Mouse (Mus musculus) stomach, embryonic 14.5 days (tissue): ENCODE data around the gene Arih2. TPM values are rescaled to one million over a fixed set of nuclear protein-coding genes. Genes with fewer than 3 reads are reported as not detected.
"Not testable (repeated sequence)": the region's sequence is repeated elsewhere in the genome, so short reads cannot be mapped to it uniquely, and the experiment has no call there.

ENCODE experiments used
- ATAC-seq: fragments of 200-750 bp; cut with Nextera tagmentation; 2 replicates; pipeline ENCODE4 v1.8.0; 2017; ENCODE audit warnings: low read depth, moderate TSS enrichment; ENCODE audit not compliant: insufficient number of reproducible peaks, insufficient read depth, low FRiP score
- H3K27ac ChIP-seq: fragments of 300-500 bp; sonication (generic); 2 replicates; pipeline ENCODE4 v1.5.1; 2014; ENCODE audit warnings: mild to moderate bottlenecking, low read length, moderate library complexity, mixed read lengths
- H3K27me3 ChIP-seq: fragments of 300-500 bp; sonication (generic); 2 replicates; pipeline ENCODE4 v1.6.1; 2014; ENCODE audit warnings: low read length, control low read depth, mixed read lengths; ENCODE audit not compliant: control insufficient read depth, insufficient read depth
- H3K36me3 ChIP-seq: fragments of 300-500 bp; sonication (generic); 2 replicates; pipeline ENCODE4 v1.6.1; 2014; ENCODE audit warnings: mild to moderate bottlenecking, control low read depth, low read length, moderate library complexity, mixed read lengths; ENCODE audit not compliant: control insufficient read depth, insufficient read depth
- H3K4me1 ChIP-seq: fragments of 300-500 bp; sonication (generic); 2 replicates; pipeline ENCODE4 v1.6.1; 2014; ENCODE audit warnings: low read length, control low read depth, mixed read lengths; ENCODE audit not compliant: control insufficient read depth, insufficient read depth
- H3K4me2 ChIP-seq: fragments of 300-500 bp; sonication (generic); replicated peaks from 2 replicates; pipeline ENCODE4 v1.6.1; 2014; ENCODE audit warnings: low read depth, low read length, control low read depth
- H3K4me3 ChIP-seq: fragments of 300-500 bp; sonication (generic); 2 replicates; pipeline ENCODE4 v1.5.1; 2014; ENCODE audit warnings: low read depth, low read length, control low read depth
- H3K9ac ChIP-seq: fragments of 300-500 bp; sonication (generic); replicated peaks from 2 replicates; pipeline ENCODE4 v1.6.1; 2014; ENCODE audit warnings: low read depth, mild to moderate bottlenecking, control low read depth, low read length, moderate library complexity, mixed read lengths
- H3K9me3 ChIP-seq: fragments of 300-500 bp; sonication (generic); 2 replicates; pipeline ENCODE4 v1.6.1; 2016; ENCODE audit warnings: low read depth, low read length, control low read depth; ENCODE audit not compliant: control insufficient read depth
- WGBS: fragments of 180-500 bp; shearing (Covaris S2); extraction: QIAGEN DNeasy Blood & Tissue Kit; methylation state at CpG from one replicate; pipeline ENCODE4 v1.1.7; 2014; 5-methylcytosine and 5-hydroxymethylcytosine counted together
- polyA plus RNA-seq: library from polyadenylated mRNA; unstranded; fragments of >200 nt; fragmentation: Nextera tagmentation; extraction: Ambion mirVana; gene quantifications from 2 replicates; pipeline ENCODE4 v1.2.1, GENCODE M21; 2014

Gene Arih2
- polyA plus RNA-seq, 1 experiment from 2014 or later = 36.2 TPM

DNA sequence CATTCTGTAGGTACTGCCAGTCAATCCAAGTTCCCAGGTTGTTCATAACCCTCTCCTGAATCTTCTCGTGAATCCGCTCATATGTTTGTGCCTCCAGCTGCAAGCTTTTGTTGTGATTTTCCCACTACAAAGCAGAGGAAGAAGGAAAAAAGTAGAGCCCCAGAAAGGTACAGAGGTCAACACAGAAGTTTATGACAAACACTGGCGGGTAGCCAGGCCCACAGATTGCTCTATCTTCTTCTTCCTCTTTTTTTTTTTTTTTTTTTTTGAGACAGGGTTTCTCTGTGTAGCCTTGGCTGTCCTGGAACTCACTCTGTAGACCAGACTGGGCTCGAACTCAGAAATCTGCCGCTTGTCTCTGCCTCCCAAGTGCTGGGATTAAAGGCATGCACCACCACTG is 41.3 kb downstream of the Arih2 start:
- 83% methylated on average over 5 of the region's 5 CpGs for WGBS
- peaks cover 79% of the 10 kb centered on the region for H3K36me3 ChIP-seq
- not testable (repeated sequence) for H3K27ac ChIP-seq, H3K9ac ChIP-seq, H3K27me3 ChIP-seq, H3K9me3 ChIP-seq, ATAC-seq, H3K4me2 ChIP-seq, H3K4me1 ChIP-seq, H3K4me3 ChIP-seq

DNA sequence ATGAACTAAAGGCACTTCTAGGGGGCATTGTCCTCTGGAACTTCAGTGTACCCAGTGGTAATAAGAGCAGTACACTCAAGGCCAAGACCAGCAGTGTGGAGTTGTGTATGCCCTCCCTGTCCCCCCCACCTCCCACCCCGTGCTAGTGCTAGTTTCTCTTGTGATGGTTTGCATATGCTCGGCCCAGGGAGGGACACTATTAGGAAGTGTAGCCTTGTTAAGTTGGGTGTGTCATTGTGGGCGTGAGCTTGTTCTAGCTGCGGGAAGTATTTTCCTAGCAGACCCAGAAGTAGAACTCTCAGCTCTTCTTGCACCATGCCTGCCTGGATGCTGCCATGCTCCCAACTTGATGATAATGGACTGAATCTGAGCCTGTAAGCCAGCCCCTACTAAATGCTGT is 47.2 kb downstream of the Arih2 start:
- Histone ChIP-seq H3K36me3 (peaks cover 33% of the 10 kb centered on the region), H3K9me3 (no peaks in the 10 kb centered on the region), H3K4me1 (no peaks in the 10 kb centered on the region), H3K9ac (no peak overlapping the region), H3K27me3 (no peaks in the 10 kb centered on the region), H3K4me3 (no peak overlapping the region), H3K27ac (no peak overlapping the region), H3K4me2 (no peak overlapping the region)
- ATAC-seq = no peak
- 67% methylated on average over 4 of the region's 4 CpGs for WGBS

DNA sequence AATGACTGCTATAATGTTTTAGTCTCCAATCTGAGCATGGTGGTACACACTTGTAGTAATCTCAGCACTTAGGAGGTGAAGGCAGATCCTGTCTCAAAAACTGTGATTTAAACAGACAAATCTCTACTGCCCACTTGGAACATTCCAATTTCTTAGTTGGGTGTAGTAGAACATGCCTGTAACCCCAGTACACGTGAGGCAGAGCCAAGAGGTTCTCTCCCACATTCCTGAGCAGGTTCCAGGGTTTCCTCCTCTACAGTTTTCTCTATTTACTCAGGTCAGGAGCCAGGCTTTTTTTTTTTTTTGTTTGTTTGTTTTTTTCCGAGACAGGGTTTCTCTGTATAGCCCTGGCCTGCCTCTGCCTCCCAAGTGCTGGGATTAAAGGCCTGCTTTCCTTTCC is 49.2 kb downstream of the Arih2 start:
- Histone ChIP-seq H3K27me3 (no peaks in the 10 kb centered on the region), H3K9ac (no peak overlapping the region), H3K4me2 (no peak overlapping the region), H3K4me3 (no peak overlapping the region), H3K27ac (no peak overlapping the region), H3K36me3 (peaks cover 17% of the 10 kb centered on the region), H3K9me3 (no peaks in the 10 kb centered on the region), H3K4me1 (no peaks in the 10 kb centered on the region)
- no peak for ATAC-seq
- 38% methylated on average over 2 of the region's 2 CpGs for WGBS

DNA sequence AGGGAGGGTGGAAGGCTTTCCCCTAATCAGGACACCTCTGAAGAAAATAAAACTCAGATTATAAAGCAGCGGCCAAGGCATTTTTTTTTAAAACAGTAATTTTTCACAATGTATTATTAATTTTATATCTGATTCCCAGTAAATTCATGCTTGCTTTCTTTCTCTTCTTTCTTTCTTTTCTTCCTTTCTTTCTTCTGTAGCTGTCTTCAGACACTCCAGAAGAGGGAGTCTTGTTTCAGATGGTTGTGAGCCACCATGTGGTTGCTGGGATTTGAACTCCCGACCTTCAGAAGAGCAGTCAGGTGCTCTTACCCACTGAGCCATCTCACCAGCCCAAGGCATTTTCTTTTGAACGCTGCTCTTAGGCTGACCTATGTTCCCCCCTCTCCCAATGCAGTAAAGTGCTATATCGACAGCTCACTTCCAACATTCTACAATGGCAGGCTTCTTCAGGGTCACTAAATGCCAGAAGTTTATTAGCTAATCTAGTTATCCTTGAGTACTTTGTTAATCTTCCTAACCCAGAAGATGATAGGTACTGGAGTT is 50.1 kb downstream of the Arih2 start:
- WGBS = 79% methylated on average over 4 of the region's 4 CpGs
- no peaks in the 10 kb centered on the region for H3K27me3 ChIP-seq
- H3K36me3 ChIP-seq = peaks cover 12% of the 10 kb centered on the region
- no peak for ATAC-seq
- no peak overlapping the region for H3K9ac ChIP-seq
- no peak overlapping the region for H3K27ac ChIP-seq
- no peaks in the 10 kb centered on the region for H3K4me1 ChIP-seq
- no peak overlapping the region for H3K4me3 ChIP-seq
- H3K9me3 ChIP-seq = no peaks in the 10 kb centered on the region
- no peak overlapping the region for H3K4me2 ChIP-seq

DNA sequence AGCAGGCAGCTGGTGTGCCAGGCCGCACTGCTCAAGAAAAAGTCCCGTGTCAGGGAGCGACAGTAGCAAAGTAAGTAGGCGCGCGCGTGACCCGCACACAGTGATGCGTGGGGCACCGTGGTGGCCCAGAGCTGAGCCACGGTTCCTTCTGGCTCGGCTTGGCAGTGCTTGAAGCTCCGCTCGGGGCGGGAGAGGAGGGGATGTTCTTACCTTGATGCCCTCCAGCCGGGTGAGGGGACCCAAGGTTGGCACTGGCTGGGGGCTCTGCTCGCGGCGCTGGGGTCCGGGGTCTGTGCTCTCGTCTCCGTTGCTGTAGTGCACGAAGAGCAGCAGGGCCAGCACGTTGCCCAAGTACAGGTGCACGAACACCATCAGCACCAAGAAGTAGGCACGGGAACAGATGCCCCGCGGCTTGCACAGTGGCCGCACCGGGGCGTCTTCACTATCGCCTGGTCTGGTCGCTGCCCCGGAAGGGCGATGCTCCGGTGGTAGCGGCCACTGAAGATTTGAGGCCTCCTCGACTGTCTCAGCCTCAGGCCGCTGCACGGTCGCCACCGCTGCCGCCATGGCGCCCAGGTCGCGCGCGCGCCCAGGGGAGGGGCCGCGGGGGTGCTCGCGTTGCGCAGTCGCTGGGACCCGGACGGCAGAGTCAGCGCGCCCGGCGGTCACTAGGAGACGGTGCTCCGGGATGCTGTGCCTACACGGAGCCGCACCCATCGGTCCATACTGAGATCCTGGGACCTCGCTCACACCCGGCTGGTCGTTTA is 52.0 kb downstream of the Arih2 start, which contains the start of gene P4htm:
Gene P4htm, minus strand, starts transcription at position 670 of the 767 bp plus-strand sequence.
- WGBS = 3% methylated on average over 69 of the region's 69 CpGs
- peak; percentile 86; the same call in 1 of the 2 replicates for ATAC-seq
- Histone ChIP-seq H3K27ac (no peak within 1 kb of the TSS), H3K4me3 (peak within 1 kb of the TSS; percentile 60), H3K4me1 (no peaks in the 10 kb centered on the region), H3K27me3 (no peaks in the 10 kb centered on the region), H3K4me2 (peak within 1 kb of the TSS; percentile 87), H3K36me3 (no peaks in the 10 kb centered on the region), H3K9ac (peak within 1 kb of the TSS; percentile 45; the same call in 1 of the 2 replicates), H3K9me3 (no peaks in the 10 kb centered on the region)

DNA sequence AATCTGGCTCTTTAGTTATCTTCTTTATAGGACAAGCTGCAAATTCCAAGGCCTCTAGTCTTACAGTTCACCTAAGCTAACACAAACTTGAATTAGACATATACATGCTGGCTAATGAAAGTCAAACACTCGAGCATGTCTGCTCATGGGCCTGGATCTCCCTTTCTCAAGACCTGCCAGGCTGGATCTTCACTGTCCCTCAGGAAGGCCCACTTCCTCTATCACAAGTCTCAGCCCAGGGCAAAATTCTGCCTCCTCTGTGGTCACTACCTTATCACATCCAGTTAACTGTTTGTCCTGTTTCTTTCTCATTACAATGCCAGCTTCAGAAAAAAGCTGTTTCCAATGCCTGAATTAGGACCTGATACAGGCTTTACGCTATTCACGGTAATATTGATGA is 54.8 kb downstream of the Arih2 start:
- no peaks in the 10 kb centered on the region for H3K27me3 ChIP-seq
- H3K4me3 ChIP-seq = no peak overlapping the region
- H3K9me3 ChIP-seq = no peaks in the 10 kb centered on the region
- WGBS = 79% methylated on average over 3 of the region's 3 CpGs
- H3K4me2 ChIP-seq = no peak overlapping the region
- H3K4me1 ChIP-seq = no peaks in the 10 kb centered on the region
- no peak overlapping the region for H3K9ac ChIP-seq
- H3K27ac ChIP-seq = no peak overlapping the region
- no peak for ATAC-seq
- no peaks in the 10 kb centered on the region for H3K36me3 ChIP-seq

DNA sequence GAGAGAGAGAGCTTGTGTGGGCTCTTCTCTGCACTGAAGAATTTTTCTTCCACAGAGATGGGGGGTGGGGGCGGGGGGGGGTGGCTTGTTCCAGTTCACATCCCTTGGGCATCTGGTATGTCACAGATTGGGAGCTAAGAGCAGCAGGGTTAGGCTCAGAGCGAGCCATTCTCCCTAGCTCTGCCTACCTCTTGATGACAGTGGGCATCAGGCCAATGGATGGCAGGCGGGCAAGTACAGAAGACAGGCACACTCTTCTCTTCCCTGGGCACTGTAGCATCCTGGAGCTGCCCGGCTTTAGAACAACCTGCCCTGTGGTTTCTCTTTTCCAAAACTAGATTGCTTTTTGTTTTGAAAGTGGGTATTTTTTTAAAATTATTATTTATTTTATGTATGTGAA is 57.7 kb downstream of the Arih2 start:
- H3K4me2 ChIP-seq = no peak overlapping the region
- H3K36me3 ChIP-seq = no peaks in the 10 kb centered on the region
- WGBS = 88% methylated on average over 4 of the region's 4 CpGs
- no peak for ATAC-seq
- no peak overlapping the region for H3K4me3 ChIP-seq
- H3K9ac ChIP-seq = no peak overlapping the region
- no peaks in the 10 kb centered on the region for H3K27me3 ChIP-seq
- H3K4me1 ChIP-seq = peaks cover 22% of the 10 kb centered on the region
- H3K27ac ChIP-seq = no peak overlapping the region
- no peaks in the 10 kb centered on the region for H3K9me3 ChIP-seq

DNA sequence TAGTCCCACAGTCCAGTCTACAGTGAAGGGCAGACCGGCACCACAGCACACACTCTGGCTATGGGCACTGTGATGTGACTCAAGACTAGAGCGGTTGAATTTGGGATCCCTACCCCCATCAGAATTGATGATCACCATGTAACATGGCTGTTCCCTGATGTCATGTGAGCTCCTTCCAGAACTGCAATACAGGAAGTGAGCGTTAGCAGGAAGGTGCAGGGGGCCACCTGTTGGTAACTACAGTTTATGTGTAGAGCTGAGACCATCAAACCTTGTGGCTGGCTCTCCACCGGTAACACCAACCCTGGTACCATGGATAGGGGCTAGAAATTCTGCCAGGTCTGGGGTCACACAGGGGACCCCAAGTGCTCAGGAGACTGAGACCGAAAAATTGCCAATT is 60.0 kb downstream of the Arih2 start:
- H3K27ac ChIP-seq = no peak overlapping the region
- H3K4me2 ChIP-seq = no peak overlapping the region
- ATAC-seq = no peak
- 62% methylated on average over 5 of the region's 5 CpGs for WGBS
- no peak overlapping the region for H3K9ac ChIP-seq
- no peaks in the 10 kb centered on the region for H3K36me3 ChIP-seq
- H3K27me3 ChIP-seq = no peaks in the 10 kb centered on the region
- H3K4me3 ChIP-seq = no peak overlapping the region
- H3K4me1 ChIP-seq = peaks cover 22% of the 10 kb centered on the region
- no peaks in the 10 kb centered on the region for H3K9me3 ChIP-seq
